Mouse (Mus musculus) cerebellum, adult 9-10 months (tissue): ENCODE results near the gene Hmox2.
A peak's percentile ranks its signal among the peaks of the same experiment; 100 is the strongest.
"Not testable (repeated sequence)": the region's sequence is repeated elsewhere in the genome, so short reads cannot be mapped to it uniquely, and the experiment has no call there.

Experiments
- DNase-seq: peaks from one replicate; pipeline ENCODE4 v3.0.0; 2022

The Hmox2 gene

DNA sequence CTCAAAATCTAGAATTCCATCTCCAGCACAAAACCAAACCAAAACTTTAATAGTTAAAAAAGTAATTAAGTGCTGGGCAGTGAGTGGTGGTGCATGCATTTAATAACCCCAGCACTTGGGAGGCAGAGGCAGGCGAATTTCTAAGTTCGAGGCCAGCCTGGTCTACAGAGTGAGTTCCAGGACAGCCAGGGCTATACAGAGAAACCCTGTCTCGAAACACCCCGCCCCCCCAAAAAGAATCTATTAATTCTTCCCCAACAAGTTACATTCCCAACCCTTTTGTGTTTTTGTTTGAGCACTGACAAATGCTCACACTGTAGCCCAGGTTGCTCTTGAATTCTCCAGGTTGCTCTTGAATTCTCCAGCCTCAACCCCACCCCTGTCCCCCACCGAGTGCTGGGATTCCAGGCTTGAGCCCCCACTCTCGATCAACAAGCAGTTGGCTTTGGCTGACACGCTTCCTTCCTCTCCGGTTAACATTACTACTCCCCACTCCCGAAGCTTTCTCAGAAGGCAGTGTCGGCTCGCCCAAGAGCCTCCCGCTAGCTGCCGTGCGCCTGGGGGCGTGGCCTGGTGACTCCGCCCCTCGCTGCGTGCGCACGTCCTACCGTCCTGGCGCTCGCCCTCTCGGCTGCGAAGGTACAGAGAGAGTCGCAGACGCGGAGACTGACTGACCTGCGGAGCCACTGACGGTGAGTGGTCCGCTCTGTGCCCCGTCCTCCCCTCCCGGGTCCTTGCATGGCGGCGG, at the start of gene Hmox2:
Hmox2 (plus strand) TSS at position 582 of the 748 bp plus-strand sequence.
- peak; percentile 92 for DNase-seq

DNA sequence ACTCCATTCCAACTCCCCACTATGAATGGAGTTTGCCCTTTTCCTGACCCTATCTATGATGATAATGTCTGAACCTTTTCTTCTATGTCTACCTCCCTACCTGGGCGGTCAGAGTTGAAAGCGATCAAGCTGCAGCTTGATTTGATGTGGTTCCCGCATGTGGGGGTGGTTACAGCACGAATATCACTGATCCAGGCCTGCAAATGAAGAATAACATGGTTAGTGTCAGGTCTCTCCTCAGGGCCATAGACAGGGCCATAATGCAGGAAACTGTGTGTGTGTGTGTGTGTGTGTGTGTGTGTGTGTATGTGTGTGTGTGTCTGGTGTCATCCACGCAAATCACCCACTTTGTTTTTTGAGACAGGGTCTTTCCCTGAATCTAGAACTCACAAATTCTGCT, 49.3 kb upstream of the Hmox2 start:
- DNase-seq: no peak

- no peak for DNase-seq
These were observed 48.1 kb upstream of the Hmox2 start for GRCm38 (mm10) chr16:4678080-4678479.

DNA sequence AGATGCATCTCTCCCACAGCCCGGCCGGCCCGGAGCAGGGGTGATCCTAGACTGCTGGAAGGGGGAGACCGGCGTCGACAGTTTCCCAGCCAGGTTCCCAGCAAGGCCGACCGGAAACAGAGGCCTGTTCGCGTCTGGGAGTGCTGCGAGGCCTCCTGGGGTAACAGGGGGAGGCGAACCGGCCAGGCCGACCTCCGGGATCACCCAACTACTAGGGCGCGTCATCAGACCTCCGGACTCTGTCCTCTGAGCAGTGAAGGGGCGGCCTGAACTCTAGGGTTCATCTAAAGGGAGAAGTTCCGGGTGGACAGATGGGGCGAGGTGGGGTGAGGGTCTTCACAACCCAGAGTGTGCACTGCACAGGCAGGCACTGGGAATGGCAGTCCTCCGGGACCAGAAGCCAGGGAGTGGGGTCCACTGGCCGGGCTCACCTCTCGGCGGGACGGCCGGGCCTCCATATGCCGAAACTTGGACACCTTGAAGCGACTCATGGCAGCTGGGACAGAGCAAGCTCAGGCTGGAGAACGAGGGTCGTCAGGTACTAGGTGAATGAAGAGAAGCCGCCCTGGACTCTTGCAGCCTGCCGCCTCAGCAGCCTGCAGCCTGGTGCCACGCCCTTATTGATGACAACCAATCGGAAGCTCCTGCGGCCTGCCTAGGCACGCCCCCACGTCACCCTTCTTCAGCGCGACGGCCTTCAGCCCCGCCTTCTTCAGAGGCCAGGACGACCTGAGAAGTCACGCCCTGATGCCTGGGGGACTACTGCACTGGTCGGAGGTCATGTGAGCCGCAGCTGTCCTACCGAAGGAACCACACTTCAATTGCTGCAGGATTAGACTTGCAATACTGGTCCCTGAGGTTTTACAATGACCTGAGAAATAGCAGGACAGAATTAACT, 46.8 kb upstream of the Hmox2 start, which contains the start of gene Coro7:
Coro7 (minus strand) TSS at position 657 of the 898 bp plus-strand sequence.
- peak; percentile 93 for DNase-seq

- peak; percentile 29 for DNase-seq
These were observed 45.2 kb upstream of the Hmox2 start for GRCm38 (mm10) chr16:4680922-4681455.

GRCm38 (mm10) chr16:4682628-4683179, 43.5 kb upstream of the Hmox2 start:
- peak; percentile 47 for DNase-seq

DNA sequence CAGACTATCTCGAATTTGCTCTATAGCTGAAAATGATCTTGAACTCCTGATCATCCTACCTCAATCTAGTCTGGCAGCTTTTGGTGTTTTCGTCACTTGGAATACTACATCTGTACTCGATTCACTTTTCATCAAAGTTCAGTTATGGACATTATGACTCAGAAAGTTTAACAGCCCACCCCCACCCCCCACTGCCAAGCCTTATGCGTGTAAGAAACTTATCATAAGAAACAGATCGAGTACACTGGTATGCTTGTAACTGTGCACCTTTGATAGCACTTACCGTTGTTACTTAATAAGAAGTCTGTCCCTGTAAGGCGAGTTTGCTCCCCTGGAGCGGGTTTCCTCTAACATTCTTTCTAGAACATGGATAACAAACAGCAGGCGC, 43.0 kb upstream of the Hmox2 start:
- no peak for DNase-seq

- DNase-seq: peak; percentile 95
These were observed 42.3 kb upstream of the Hmox2 start for GRCm38 (mm10) chr16:4683581-4684456.

DNA sequence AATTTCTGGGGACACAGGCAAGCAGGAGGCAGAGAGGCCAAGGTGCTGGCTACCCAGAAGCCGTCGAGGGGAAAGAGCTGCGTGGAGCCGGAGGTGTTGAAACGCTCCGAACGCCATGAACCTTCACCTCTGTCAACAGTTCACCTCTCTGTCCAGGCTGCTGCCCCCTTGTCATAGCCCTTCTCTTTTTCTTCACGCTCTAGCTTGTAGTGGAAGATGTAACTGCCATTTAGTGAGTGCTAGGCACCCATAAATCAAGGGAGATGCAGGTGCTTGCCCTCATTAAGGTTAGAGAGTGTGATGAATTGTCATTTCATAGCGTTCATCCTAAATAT, 41.7 kb upstream of the Hmox2 start:
- no peak for DNase-seq

- not testable (repeated sequence) for DNase-seq
These were observed 36.8 kb upstream of the Hmox2 start for GRCm38 (mm10) chr16:4689371-4689770.

GRCm38 (mm10) chr16:4701211-4701610, 24.9 kb upstream of the Hmox2 start:
- no peak for DNase-seq

DNA sequence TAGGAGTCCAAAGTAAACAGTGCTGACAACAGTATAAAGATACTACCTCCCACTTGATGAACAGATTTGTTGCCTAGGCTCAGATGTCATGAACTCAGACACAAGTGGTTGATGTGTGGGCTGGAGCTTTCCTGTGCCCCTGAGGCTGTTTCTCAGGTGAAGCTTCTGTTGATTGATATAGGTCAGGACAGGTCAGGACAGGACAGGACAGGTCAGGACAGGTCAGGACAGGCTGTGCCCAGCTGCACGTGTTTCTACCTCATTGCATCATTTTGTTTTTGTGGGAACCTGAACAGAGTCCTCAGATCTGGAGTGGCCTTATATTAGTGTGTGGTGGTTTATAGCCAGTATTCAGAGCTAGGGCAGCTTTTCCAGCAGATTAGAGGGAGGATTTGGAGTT, 23.5 kb upstream of the Hmox2 start:
- no peak for DNase-seq

GRCm38 (mm10) chr16:4705541-4705940, 20.6 kb upstream of the Hmox2 start:
- DNase-seq: no peak

DNA sequence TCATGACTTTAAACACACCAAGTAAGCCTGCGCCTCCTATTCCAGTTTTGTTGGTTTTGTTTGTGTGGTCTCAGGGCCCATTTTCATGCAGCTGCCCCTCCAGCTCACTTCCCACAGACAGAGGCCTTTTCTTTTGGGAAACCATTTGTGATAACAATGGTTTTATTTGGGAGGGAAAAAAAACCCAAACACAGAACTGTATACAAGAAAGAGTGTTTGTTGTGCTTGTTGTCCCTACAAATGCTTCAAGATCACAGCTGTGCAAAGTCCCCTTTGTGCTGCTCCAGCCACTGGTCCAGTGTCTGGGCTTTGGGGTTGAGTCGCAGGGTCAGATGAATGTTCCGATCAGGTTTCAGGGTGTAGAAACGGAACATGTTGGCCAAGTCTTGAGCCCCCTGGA, 15.0 kb upstream of the Hmox2 start:
- no peak for DNase-seq

DNA sequence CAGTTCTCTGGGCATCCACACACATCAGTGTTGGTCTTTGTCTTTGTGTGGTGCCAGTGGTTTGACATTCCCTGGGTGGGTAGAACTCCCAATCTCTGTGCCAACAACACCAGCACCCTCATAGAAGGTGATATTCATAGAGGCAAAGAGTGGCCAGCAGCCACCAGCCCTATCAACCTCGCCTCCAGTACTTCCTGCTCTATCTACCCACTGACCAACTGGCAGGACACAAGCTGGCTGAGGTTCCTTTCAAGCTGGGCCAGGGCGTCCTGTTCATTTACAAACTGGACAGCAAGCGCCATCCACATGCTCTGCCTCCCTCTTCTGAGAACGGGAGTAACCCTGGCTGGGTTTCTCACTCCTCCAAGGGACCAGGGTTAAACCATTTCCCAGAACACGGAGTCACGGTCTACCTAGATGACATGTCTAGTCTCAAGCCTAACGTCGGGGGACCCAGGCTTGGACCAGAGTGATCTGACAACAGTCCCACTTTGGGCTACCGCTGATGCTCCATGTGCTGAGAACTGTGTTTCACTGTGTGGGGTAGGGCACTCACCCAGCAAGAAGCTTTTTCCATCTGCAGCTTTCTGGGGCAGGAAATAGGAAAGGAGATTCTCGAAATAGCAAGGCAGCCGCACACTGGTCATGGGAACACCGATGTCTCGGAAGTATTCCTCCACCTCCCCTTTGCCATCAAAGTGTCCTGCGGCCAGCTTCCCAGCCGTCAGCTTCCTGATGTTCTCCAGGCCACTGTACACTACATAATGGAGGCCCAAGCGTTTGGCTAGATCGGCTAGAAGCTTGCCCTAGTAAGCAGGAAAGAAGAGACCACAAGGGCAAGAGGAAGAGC, 12.1 kb upstream of the Hmox2 start:
- peak; percentile 79 for DNase-seq

DNA sequence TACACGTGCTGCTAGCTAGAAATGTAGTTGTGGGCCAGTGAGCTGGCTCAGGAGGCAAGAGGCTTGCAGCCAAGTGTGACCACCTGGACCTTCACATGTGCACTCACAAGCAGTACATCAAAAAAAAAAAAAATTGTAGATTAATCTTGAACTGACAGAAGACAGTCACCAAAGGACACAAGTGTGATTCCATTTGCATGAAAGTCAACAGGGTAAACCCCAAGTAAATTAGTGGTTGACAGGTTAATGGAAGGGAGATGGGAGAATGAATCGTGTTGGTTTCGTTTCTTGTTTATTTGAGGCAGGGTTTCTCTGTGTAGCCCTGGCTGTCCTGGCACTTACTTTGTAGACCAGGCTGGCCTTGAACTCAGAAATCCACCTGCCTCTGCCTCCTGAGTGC, 8.3 kb upstream of the Hmox2 start:
- no peak for DNase-seq

- DNase-seq: peak; percentile 84
These were observed 7.2 kb upstream of the Hmox2 start, which contains the start of gene Nmral1 for GRCm38 (mm10) chr16:4718753-4719518. TSS of gene Nmral1 (minus strand) at chr16:4719356.

DNA sequence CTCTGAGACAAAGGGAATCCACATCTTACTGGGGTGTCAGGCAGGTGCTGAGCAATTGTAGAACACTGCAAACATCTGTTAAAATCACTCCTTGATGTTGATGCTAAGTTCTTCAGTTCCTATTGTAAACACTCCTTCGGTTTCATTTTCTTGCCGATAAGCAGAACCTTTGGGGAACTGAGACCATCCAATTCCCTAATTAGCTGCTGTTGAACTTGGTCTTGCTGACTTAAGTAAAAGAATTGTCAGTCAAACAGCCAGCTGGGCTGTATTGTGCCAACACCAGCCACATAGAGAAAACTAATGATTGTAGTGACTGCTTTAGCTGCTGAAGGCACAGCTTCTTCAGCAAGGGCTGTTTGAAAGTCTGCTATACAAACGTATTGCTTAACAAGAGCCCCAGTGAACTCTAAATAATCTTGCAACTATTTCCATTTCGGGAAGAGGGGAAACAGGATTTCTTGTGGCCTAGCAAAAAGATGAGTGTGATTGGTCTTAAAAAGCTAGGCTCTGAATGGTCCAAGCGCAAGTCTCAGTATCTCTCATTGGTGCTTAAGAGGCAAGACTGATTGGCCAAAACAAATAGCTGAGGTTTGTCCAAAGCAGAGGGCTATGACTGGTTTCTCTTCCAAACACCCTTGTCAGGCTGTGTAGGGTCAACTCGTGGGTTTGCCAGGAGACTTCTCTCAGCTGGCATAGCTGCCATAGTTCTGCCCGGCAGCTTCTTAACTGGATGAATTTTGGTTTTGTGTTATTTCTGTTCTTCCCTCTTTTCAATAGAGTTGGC, 3.8 kb upstream of the Hmox2 start:
- no peak for DNase-seq

DNA sequence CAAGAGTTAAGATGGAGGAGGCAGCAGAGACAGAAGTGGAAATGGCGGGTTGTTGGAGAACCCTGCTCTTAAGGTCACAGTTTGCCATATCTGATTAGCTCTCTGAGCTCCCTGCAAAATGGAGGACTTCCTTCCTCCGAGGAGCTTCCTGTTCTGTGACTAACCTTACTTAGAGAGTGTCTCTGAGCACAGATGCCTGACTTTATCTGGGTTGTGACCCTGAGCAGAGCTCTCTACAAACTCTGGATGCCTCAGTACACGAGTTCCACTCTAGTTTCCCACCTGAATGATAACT, 3.3 kb upstream of the Hmox2 start:
- no peak for DNase-seq

DNA sequence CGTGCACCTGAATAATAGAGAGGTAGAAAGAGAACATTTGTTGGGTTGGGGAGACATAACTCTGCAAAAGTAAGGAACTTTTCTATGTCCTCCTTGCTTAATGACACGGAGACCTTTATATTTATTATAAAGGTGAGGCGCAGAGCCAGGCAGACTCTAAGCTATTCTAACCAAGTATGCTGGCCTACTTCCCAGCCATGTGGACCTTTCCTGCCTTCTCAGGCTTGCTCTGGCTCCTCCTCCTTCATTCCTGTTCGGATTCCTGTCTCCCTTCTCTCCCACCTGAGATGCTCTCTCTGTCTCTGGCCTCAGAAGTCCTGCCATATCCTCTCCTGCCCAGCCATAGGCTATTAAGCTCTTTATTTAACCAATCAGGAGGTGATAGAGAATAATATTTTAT, 895 bp upstream of the Hmox2 start:
- DNase-seq: no peak
